Mouse (Mus musculus): Measurements from ENCODE around the gene Fig4. TPM values are rescaled to one million over a fixed set of nuclear protein-coding genes. Genes with fewer than 3 reads are reported as not detected.

Gene Fig4
- polyA plus RNA-seq, 1 experiment: 0.38 TPM

GRCm38 (mm10) chr10:41209538-41209937 is 93.5 kb downstream of the Fig4 start:
- H3K27me3 ChIP-seq (ENCODE audit: control insufficient read depth): no peaks in the 10 kb centered on the region
- peak overlapping the region; percentile 46 for H3K4me3 ChIP-seq (replicated peaks)
- TF ChIP-seq TAL1 (IDR thresholded peaks at IDR 0.05; ENCODE audit: low read length) (no peak), GATA1 (IDR thresholded peaks at IDR 0.05; ENCODE audit: low read length) (no peak)
- no peaks in the 10 kb centered on the region for H3K9me3 ChIP-seq (ENCODE audit: control insufficient read depth, low read length)
- peaks cover 25% of the 10 kb centered on the region for H3K36me3 ChIP-seq (ENCODE audit: control insufficient read depth)
- H3K4me1 ChIP-seq (ENCODE audit: control insufficient read depth): peaks cover 96% of the 10 kb centered on the region

GRCm38 (mm10) chr10:41208860-41209377 is 94.1 kb downstream of the Fig4 start:
- Histone ChIP-seq H3K9me3 (ENCODE audit: control insufficient read depth, low read length) (no peaks in the 10 kb centered on the region), H3K4me1 (ENCODE audit: control insufficient read depth) (peaks cover 96% of the 10 kb centered on the region), H3K36me3 (ENCODE audit: control insufficient read depth) (peaks cover 25% of the 10 kb centered on the region), H3K4me3 (replicated peaks) (peak overlapping the region; percentile 46), H3K27me3 (ENCODE audit: control insufficient read depth) (no peaks in the 10 kb centered on the region)
- TF ChIP-seq GATA1 (IDR thresholded peaks at IDR 0.05; ENCODE audit: low read length) (peak; percentile 84), TAL1 (IDR thresholded peaks at IDR 0.05; ENCODE audit: low read length) (peak; percentile 92)

- H3K36me3 ChIP-seq (ENCODE audit: control insufficient read depth): peaks cover 37% of the 10 kb centered on the region
- H3K4me1 ChIP-seq (ENCODE audit: control insufficient read depth): peaks cover 97% of the 10 kb centered on the region
- peaks cover 8% of the 10 kb centered on the region for H3K9me3 ChIP-seq (ENCODE audit: control insufficient read depth, low read length)
- H3K4me3 ChIP-seq (replicated peaks): peak overlapping the region; percentile 56
- no peaks in the 10 kb centered on the region for H3K27me3 ChIP-seq (ENCODE audit: control insufficient read depth)
- TF ChIP-seq TAL1 (IDR thresholded peaks at IDR 0.05; ENCODE audit: low read length): no peak
- no peak for TF ChIP-seq GATA1 (IDR thresholded peaks at IDR 0.05; ENCODE audit: low read length)
These were observed 97.4 kb downstream of the Fig4 start for GRCm38 (mm10) chr10:41205647-41206046.

- peaks cover 95% of the 10 kb centered on the region for H3K4me1 ChIP-seq (ENCODE audit: control insufficient read depth)
- peak; percentile 98 for TF ChIP-seq TAL1 (IDR thresholded peaks at IDR 0.05; ENCODE audit: low read length)
- peak; percentile 99 for TF ChIP-seq GATA1 (IDR thresholded peaks at IDR 0.05; ENCODE audit: low read length)
- H3K9me3 ChIP-seq (ENCODE audit: control insufficient read depth, low read length): peaks cover 8% of the 10 kb centered on the region
- H3K36me3 ChIP-seq (ENCODE audit: control insufficient read depth): peaks cover 40% of the 10 kb centered on the region
- H3K27me3 ChIP-seq (ENCODE audit: control insufficient read depth): no peaks in the 10 kb centered on the region
- peak overlapping the region; percentile 56 for H3K4me3 ChIP-seq (replicated peaks)
These were observed 98.3 kb downstream of the Fig4 start for GRCm38 (mm10) chr10:41204637-41205315.

- Histone ChIP-seq H3K4me3 (replicated peaks) (peak overlapping the region; percentile 56), H3K4me1 (ENCODE audit: control insufficient read depth) (peaks cover 94% of the 10 kb centered on the region), H3K36me3 (ENCODE audit: control insufficient read depth) (peaks cover 40% of the 10 kb centered on the region), H3K27me3 (ENCODE audit: control insufficient read depth) (no peaks in the 10 kb centered on the region), H3K9me3 (ENCODE audit: control insufficient read depth, low read length) (peaks cover 8% of the 10 kb centered on the region)
- TF ChIP-seq GATA1 (IDR thresholded peaks at IDR 0.05; ENCODE audit: low read length) (no peak), TAL1 (IDR thresholded peaks at IDR 0.05; ENCODE audit: low read length) (no peak)
These were observed 98.9 kb downstream of the Fig4 start for GRCm38 (mm10) chr10:41204191-41204590.

- Histone ChIP-seq H3K4me1 (ENCODE audit: control insufficient read depth) (peaks cover 81% of the 10 kb centered on the region), H3K4me3 (replicated peaks) (no peak overlapping the region), H3K9me3 (ENCODE audit: control insufficient read depth, low read length) (peaks cover 16% of the 10 kb centered on the region), H3K36me3 (ENCODE audit: control insufficient read depth) (peaks cover 42% of the 10 kb centered on the region), H3K27me3 (ENCODE audit: control insufficient read depth) (no peaks in the 10 kb centered on the region)
- TF ChIP-seq TAL1 (IDR thresholded peaks at IDR 0.05; ENCODE audit: low read length): no peak
- TF ChIP-seq GATA1 (IDR thresholded peaks at IDR 0.05; ENCODE audit: low read length): no peak
These were observed 104.3 kb downstream of the Fig4 start for GRCm38 (mm10) chr10:41198719-41199118.

GRCm38 (mm10) chr10:41197788-41198187 is 105.3 kb downstream of the Fig4 start:
- no peaks in the 10 kb centered on the region for H3K27me3 ChIP-seq (ENCODE audit: control insufficient read depth)
- H3K9me3 ChIP-seq (ENCODE audit: control insufficient read depth, low read length): peaks cover 12% of the 10 kb centered on the region
- peaks cover 34% of the 10 kb centered on the region for H3K36me3 ChIP-seq (ENCODE audit: control insufficient read depth)
- no peak overlapping the region for H3K4me3 ChIP-seq (replicated peaks)
- peaks cover 72% of the 10 kb centered on the region for H3K4me1 ChIP-seq (ENCODE audit: control insufficient read depth)
- no peak for TF ChIP-seq GATA1 (IDR thresholded peaks at IDR 0.05; ENCODE audit: low read length)
- TF ChIP-seq TAL1 (IDR thresholded peaks at IDR 0.05; ENCODE audit: low read length): peak; percentile 7; the same call in 1 of the 3 replicates

GRCm38 (mm10) chr10:41196295-41196694 is 106.8 kb downstream of the Fig4 start:
- Histone ChIP-seq H3K4me3 (replicated peaks) (peak overlapping the region; percentile 11), H3K4me1 (ENCODE audit: control insufficient read depth) (peaks cover 62% of the 10 kb centered on the region)
- peak; percentile 43; the same call in 1 of the 2 replicates for TF ChIP-seq GATA1 (IDR thresholded peaks at IDR 0.05; ENCODE audit: low read length)
- TF ChIP-seq TAL1 (IDR thresholded peaks at IDR 0.05; ENCODE audit: low read length): peak; percentile 60

GRCm38 (mm10) chr10:41189392-41189791 is 113.7 kb downstream of the Fig4 start:
- Histone ChIP-seq H3K4me1 (ENCODE audit: control insufficient read depth) (peaks cover 48% of the 10 kb centered on the region), H3K36me3 (ENCODE audit: control insufficient read depth) (peaks cover 16% of the 10 kb centered on the region), H3K9me3 (ENCODE audit: control insufficient read depth, low read length) (peaks cover under 1% of the 10 kb centered on the region; the same call in 1 of the 2 replicates), H3K27me3 (ENCODE audit: control insufficient read depth) (no peaks in the 10 kb centered on the region), H3K4me3 (replicated peaks) (peak overlapping the region; percentile 2)
- peak; percentile 74; the same call in 1 of the 2 replicates for TF ChIP-seq GATA1 (IDR thresholded peaks at IDR 0.05; ENCODE audit: low read length)
- peak; percentile 84 for TF ChIP-seq TAL1 (IDR thresholded peaks at IDR 0.05; ENCODE audit: low read length)

More at GRCm38 (mm10) chr10:41196295-41196694, 106.8 kb downstream of the Fig4 start:
- H3K27me3 ChIP-seq (ENCODE audit: control insufficient read depth): no peaks in the 10 kb centered on the region
- H3K9me3 ChIP-seq (ENCODE audit: control insufficient read depth, low read length): peaks cover 8% of the 10 kb centered on the region; the same call in 1 of the 2 replicates
- peaks cover 26% of the 10 kb centered on the region for H3K36me3 ChIP-seq (ENCODE audit: control insufficient read depth)

Measured in erythroblast, embryonic 14.5 days (primary cell).